Mouse (Mus musculus): ENCODE data around the gene Gm42372.

Gene Gm42372

DNA sequence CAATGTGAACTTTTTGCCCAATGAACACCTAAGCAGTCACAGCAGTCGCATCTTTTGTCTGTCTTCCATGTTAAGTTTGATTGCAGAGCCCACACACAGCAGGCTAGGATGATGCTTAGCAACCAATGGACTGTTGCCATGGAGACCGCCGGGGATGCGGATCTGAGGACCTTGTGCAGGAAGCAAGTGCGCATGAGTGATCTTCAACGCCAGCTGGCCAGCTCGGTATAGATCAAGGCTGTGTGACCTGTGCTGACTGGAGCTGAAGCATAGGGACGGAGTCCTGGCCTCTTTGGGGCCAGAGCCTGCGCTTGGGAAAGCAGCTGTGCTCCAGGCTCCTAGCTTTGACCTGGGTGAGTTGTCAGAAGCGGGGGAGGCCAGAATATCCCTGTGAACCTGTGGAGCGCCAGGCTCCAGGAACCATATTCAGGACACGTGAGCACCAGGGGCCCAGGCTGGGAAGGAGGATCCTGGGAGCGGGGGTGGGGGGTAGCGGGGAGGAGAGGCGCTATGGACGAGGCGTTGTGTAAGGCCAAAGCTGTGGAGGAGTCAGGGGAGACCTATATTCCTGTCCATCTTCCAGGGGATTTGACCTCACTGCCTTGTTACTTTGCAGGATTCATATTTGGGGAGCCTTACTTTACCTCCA, 23.2 kb upstream of the Gm42372 start, which contains the start of gene Pnmal1:
TSS of gene Pnmal1 (plus strand) at position 141 of the 649 bp plus-strand sequence.
- DNase-seq (ENCODE audit: low read depth): no peak

- no peak for DNase-seq (ENCODE audit: low read depth)
Observed at GRCm38 (mm10) chr7:16961678-16962077, 21.2 kb upstream of the Gm42372 start.

GRCm38 (mm10) chr7:16968414-16968813, 14.5 kb upstream of the Gm42372 start:
- DNase-seq (ENCODE audit: low read depth): no peak

GRCm38 (mm10) chr7:16971160-16971559, 11.7 kb upstream of the Gm42372 start:
- DNase-seq (ENCODE audit: low read depth): no peak

- DNase-seq (ENCODE audit: low read depth): peak; percentile 54
Observed at GRCm38 (mm10) chr7:16974018-16974417, 8.9 kb upstream of the Gm42372 start.

- DNase-seq (ENCODE audit: low read depth): no peak
Observed at GRCm38 (mm10) chr7:16976298-16976697, 6.6 kb upstream of the Gm42372 start.

- no peak for DNase-seq (ENCODE audit: low read depth)
Observed at GRCm38 (mm10) chr7:16978173-16978572, 4.7 kb upstream of the Gm42372 start.

GRCm38 (mm10) chr7:16978593-16978992, 4.3 kb upstream of the Gm42372 start:
- DNase-seq (ENCODE audit: low read depth): no peak

GRCm38 (mm10) chr7:16980348-16980747, 2.5 kb upstream of the Gm42372 start:
- DNase-seq (ENCODE audit: low read depth): peak; percentile 49

DNA sequence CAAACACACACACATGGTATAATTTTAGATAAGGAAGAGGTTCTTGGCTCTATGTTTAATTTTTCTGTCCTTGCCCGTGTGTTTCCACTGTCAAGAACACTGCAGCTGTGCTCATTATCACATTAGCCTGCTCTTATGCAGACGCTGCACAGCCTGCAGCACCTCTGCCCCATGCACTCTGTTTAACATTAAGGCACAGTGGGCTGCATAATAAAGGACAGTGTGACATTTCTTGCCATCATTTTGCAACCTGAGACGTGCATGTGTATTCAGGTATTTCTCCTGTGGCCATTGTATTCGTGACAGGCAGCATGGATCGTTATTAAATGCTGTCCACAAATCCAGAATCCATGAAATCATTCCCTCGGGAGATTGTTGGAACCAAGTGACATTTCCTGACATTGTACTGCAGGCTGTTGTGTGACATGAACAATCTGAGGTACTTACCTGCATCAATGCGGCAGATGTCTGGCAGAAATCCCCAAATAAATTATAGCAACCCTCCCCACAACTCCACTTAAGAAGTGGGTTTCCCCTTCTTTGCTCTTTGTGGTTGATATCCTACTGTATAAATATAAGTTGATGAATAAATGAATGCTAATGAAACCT, 4.8 kb downstream of the Gm42372 start:
- no peak for DNase-seq (ENCODE audit: low read depth)

GRCm38 (mm10) chr7:16988405-16988804, 5.5 kb downstream of the Gm42372 start:
- DNase-seq (ENCODE audit: low read depth): peak; percentile 57

DNA sequence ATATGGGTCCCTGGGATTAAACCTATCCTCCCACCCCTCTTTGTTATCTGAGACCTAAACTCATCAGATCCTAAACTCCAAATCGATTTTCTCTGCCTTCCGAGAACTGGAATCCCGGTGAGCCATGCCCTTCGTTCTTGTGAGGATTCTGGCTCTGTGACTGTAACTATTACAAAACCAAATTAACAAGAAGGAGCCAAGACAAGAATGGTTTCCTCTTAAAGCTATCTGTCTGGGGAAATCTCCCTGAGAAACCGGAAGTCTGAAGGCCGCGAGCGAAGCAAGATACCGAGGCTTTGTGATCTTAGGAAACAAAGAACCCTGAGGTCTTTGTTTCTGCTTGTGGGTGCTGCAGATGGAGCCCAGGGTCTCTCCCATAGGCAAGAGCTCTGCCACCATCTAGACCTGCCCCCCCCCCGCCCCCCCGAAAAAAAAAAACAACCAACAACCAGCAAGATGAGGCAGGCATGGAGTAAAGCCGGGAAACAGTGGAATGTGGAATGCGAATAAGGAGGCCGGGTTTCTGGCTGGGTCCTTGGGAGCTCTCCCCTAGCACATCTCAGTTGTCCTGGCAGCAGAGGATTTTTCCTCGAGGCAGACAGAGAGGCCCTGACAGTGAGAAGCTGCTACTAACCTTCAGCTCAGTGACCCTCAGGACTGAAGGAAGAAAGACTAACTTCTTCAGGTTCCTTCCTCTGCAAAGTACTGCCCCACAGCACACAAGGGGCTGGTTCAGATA, 7.3 kb downstream of the Gm42372 start:
- no peak for DNase-seq (ENCODE audit: low read depth)

- peak; percentile 20 for DNase-seq (ENCODE audit: low read depth)
Observed at GRCm38 (mm10) chr7:16991681-16992450, 9.0 kb downstream of the Gm42372 start.

DNA sequence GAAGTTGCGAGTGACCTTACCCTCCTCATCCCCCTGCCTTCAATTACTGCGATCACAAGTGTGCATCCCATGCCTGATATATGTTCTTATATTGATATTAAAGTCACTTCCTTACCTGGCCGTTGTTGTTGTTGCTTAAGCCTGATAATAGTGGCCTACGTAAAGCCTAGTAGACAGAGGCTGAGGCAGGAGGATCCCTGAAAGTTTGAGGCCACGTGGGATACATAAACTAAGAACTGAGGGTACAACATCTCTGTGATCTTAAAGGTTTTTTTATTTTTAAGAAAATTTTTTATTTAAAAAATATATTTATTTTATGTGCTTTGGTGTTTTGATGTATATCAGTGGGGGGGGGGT, 9.5 kb downstream of the Gm42372 start, which contains the start of gene Ccdc8:
TSS of gene Ccdc8 (plus strand) at position 258 of the 357 bp plus-strand sequence.
- DNase-seq (ENCODE audit: low read depth): no peak

GRCm38 (mm10) chr7:16993651-16994399, 10.9 kb downstream of the Gm42372 start:
- DNase-seq (ENCODE audit: low read depth): peak; percentile 66

GRCm38 (mm10) chr7:16994400-16994799, 11.5 kb downstream of the Gm42372 start:
- no peak for DNase-seq (ENCODE audit: low read depth)

DNA sequence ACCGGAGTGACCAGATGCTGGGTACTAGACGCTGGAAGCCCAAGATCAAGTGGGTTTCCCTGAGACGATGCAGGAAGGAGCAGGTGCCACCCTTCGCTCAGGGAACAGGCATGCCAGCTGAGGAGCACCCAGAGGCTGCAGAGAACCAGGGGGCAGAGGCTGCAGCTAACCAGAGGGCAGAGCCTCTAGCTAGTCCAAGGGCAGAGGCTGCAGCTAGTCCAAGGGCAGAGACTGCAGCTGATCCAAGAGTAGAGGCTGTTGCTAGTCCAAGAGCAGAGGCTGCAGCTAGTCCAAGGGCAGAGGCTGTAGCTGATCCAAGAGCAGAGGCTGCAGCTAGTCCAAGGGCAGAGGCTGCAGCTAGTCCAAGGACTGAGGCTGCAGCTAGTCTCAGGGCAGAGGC, 12.5 kb downstream of the Gm42372 start:
- no peak for DNase-seq (ENCODE audit: low read depth)

- DNase-seq (ENCODE audit: low read depth): no peak
Observed at GRCm38 (mm10) chr7:16999233-16999632, 16.3 kb downstream of the Gm42372 start.

- peak; percentile 88 for DNase-seq (ENCODE audit: low read depth)
Observed at GRCm38 (mm10) chr7:16999650-17000049, 16.8 kb downstream of the Gm42372 start.

GRCm38 (mm10) chr7:17002375-17003195, 19.7 kb downstream of the Gm42372 start:
- DNase-seq (ENCODE audit: low read depth): peak; percentile 93

Data from NIH3T3 (cell line).